Mouse (Mus musculus): ENCODE data around the gene Pla2g3.

GRCm38 (mm10) chr11:3441696-3442443 lies 46.2 kb upstream of the Pla2g3 start:
- TF ChIP-seq CTCF (IDR thresholded peaks at IDR 0.05; ENCODE audit: insufficient read depth, low read length) (no peak), POLR2A (IDR thresholded peaks at IDR 0.05; ENCODE audit: borderline replicate concordance, extremely low read depth, low read depth, low read length) (no peak)

Measured in lung, adult 2 months (tissue).